Comparison of ENCODE assay signal across 13 mouse cellular contexts in genomic region chr15:82087266-82087665, GRCm38 (mm10). TPM values are rescaled to one million over a fixed set of nuclear protein-coding genes. Genes with fewer than 3 reads are reported as not detected.
DNase-seq lines count a peak whose midpoint lies in the region; ATAC-seq and TF ChIP-seq lines count a peak whose summit lies in the region.
"Had no signal": no experiment of that assay in that cellular context is flagged by ENCODE, and none has a peak within 500 bp of the region (broad histone marks: within the 10 kb centered on the region; RNA-seq: fewer than 3 reads in every experiment).

No protein-coding gene starts in this region.

- no peak overlapping the region for H3K27ac ChIP-seq in cerebellum, adult 2 months (ENCODE audit: insufficient read depth, low read length)
- H3K27ac ChIP-seq in lung, postnatal 0 days (ENCODE audit: low read length) = no peak overlapping the region
- no peak overlapping the region for H3K27ac ChIP-seq in embryonic facial prominence, embryonic 10.5 days (replicated peaks)

- H3K9ac ChIP-seq in lung, postnatal 0 days (replicated peaks; ENCODE audit: low read depth) = no peak overlapping the region

- no peaks in the 10 kb centered on the region for H3K27me3 ChIP-seq in cerebellum, adult 2 months (ENCODE audit: control insufficient read depth, insufficient read depth, low read length)
- no peaks in the 10 kb centered on the region for H3K27me3 ChIP-seq in lung, postnatal 0 days (replicated peaks; ENCODE audit: insufficient read depth, low read length)
- H3K27me3 ChIP-seq in embryonic facial prominence, embryonic 10.5 days (replicated peaks; ENCODE audit: low read depth, poor library complexity, severe bottlenecking) = peaks cover 20% of the 10 kb centered on the region

- H3K4me1 ChIP-seq in cerebellum, adult 2 months (ENCODE audit: control insufficient read depth, insufficient read depth, low read length) = no peaks in the 10 kb centered on the region; the same call in 1 of the 2 replicates
- H3K4me1 ChIP-seq in lung, postnatal 0 days (ENCODE audit: insufficient read depth, low read depth, low read length) = no peaks in the 10 kb centered on the region
- H3K4me1 ChIP-seq in embryonic facial prominence, embryonic 10.5 days = 0 out of 2 replicates have a peak, but pooled peaks cover 3% of the 10 kb centered on the region

- no peak overlapping the region for H3K4me2 ChIP-seq in lung, postnatal 0 days (replicated peaks; ENCODE audit: low read depth, low read length)

- no peak for DNase-seq in cerebellum, adult 2 months
- DNase-seq in lung, postnatal 0 days (ENCODE audit: low spot score) = peak; percentile 8
- DNase-seq in lung, adult 18-20 months = no peak
- DNase-seq in embryonic facial prominence, embryonic 10.5 days (ENCODE audit: low spot score) = peak; percentile 36
- DNase-seq in retina, postnatal 1 day = peak; percentile 48
- no peak for DNase-seq in layer of hippocampus, postnatal 25 days (ENCODE audit: extremely low spot score in 1 of 2, low spot score in 1 of 2)
- no peak for DNase-seq in testis, postnatal 14 days (ENCODE audit: low spot score)
- DNase-seq: adrenal gland, postnatal 36 days; kidney, postnatal 25 days; lung, postnatal 14 days had no signal

- no peak overlapping the region for H3K4me3 ChIP-seq in cerebellum, adult 2 months (replicated peaks; ENCODE audit: insufficient read depth, low read depth, low read length)
- no peak overlapping the region for H3K4me3 ChIP-seq in lung, postnatal 0 days (ENCODE audit: low read depth, low read length)
- no peak overlapping the region for H3K4me3 ChIP-seq in embryonic facial prominence, embryonic 10.5 days

- TF ChIP-seq CTCF in cerebellum, adult 2 months (IDR thresholded peaks at IDR 0.05; ENCODE audit: borderline replicate concordance, insufficient read depth, low read depth, low read length) = peak; percentile 16; the same call in 1 of the 2 replicates
- TF ChIP-seq CTCF in lung, postnatal 0 days (IDR thresholded peaks at IDR 0.05) = no peak

- H3K36me3 ChIP-seq in lung, postnatal 0 days (ENCODE audit: insufficient read depth, low read length) = no peaks in the 10 kb centered on the region
- H3K36me3 ChIP-seq in embryonic facial prominence, embryonic 10.5 days (replicated peaks) = no peaks in the 10 kb centered on the region

- TF ChIP-seq EP300 in lung, postnatal 0 days (IDR thresholded peaks at IDR 0.05) = no peak

- no peak for ATAC-seq in cerebellum, adult (ENCODE audit: insufficient number of reproducible peaks, low FRiP score, low TSS enrichment)
- no peak for ATAC-seq in lung, postnatal 0 days

- 10% methylated on average over 10 of the region's 10 CpGs for WGBS in cerebellum, adult 2 months
- 14% methylated on average over 5 of the region's 10 CpGs for WGBS in lung, postnatal 0 days
- 11% methylated on average over 10 of the region's 10 CpGs for WGBS in embryonic facial prominence, embryonic 10.5 days

- no peaks in the 10 kb centered on the region for H3K9me3 ChIP-seq in lung, postnatal 0 days (ENCODE audit: low read length)
- no peaks in the 10 kb centered on the region for H3K9me3 ChIP-seq in embryonic facial prominence, embryonic 10.5 days

- no peak for TF ChIP-seq POLR2A in cerebellum, adult 2 months (IDR thresholded peaks at IDR 0.05; ENCODE audit: borderline replicate concordance, insufficient read depth, low read length)

RNA-seq across cellular contexts. Expression of gene Mei1, which starts 17.5 kb away (rescaled TPM):
- 0.06 and 0.13 TPM in 2 replicates for polyA plus RNA-seq in cerebellum, adult 2 months (2012; rRNA removed)
- polyA plus RNA-seq in lung, postnatal 0 days (2015; fragmentation: Nextera tagmentation; extraction: Ambion mirVana) = not detected in 2 replicates
- polyA plus RNA-seq in embryonic facial prominence, embryonic 10.5 days (2016; fragmentation: Nextera tagmentation; extraction: Ambion mirVana) = 0.14 TPM in 1 of 2 replicates, not detected in the other
- total RNA-seq in layer of hippocampus, postnatal 25 days (2021) = under 1 TPM; 0.12 to 0.59 TPM
- total RNA-seq: heart, postnatal 25 days had no signal

RNA-seq across cellular contexts. Expression of gene 4930407I10Rik, which starts 28.3 kb away (rescaled TPM):
- not detected in 2 replicates for polyA plus RNA-seq in cerebellum, adult 2 months (2012; rRNA removed)
- not detected in 2 replicates for polyA plus RNA-seq in lung, postnatal 0 days (2015; fragmentation: Nextera tagmentation; extraction: Ambion mirVana)
- not detected in 2 replicates for polyA plus RNA-seq in embryonic facial prominence, embryonic 10.5 days (2016; fragmentation: Nextera tagmentation; extraction: Ambion mirVana)
- not detected for total RNA-seq in layer of hippocampus, postnatal 25 days (2021)
- total RNA-seq: adrenal gland, postnatal 36 days; gastrocnemius, postnatal 4 days; heart, postnatal 25 days had no signal

RNA-seq across cellular contexts. Expression of gene Snu13, which starts 39.9 kb away (rescaled TPM):
- polyA plus RNA-seq in cerebellum, adult 2 months (2012; rRNA removed) = 114 and 124 TPM in 2 replicates
- 131 and 139 TPM in 2 replicates for polyA plus RNA-seq in lung, postnatal 0 days (2015; fragmentation: Nextera tagmentation; extraction: Ambion mirVana)
- 389 and 393 TPM in 2 replicates for polyA plus RNA-seq in embryonic facial prominence, embryonic 10.5 days (2016; fragmentation: Nextera tagmentation; extraction: Ambion mirVana)
- 100 to 1,000 TPM; 103 to 104 TPM for total RNA-seq in layer of hippocampus, postnatal 25 days (2021)

RNA-seq across cellular contexts. Expression of gene Ccdc134, which starts 40.5 kb away (rescaled TPM):
- polyA plus RNA-seq in cerebellum, adult 2 months (2012; rRNA removed) = 15.4 and 15.5 TPM in 2 replicates
- polyA plus RNA-seq in lung, postnatal 0 days (2015; fragmentation: Nextera tagmentation; extraction: Ambion mirVana) = 10.4 and 10.8 TPM in 2 replicates
- 23.4 and 24.2 TPM in 2 replicates for polyA plus RNA-seq in embryonic facial prominence, embryonic 10.5 days (2016; fragmentation: Nextera tagmentation; extraction: Ambion mirVana)
- 10 to 100 TPM; 11.2 to 15.8 TPM for total RNA-seq in layer of hippocampus, postnatal 25 days (2021)

RNA-seq across cellular contexts. Expression of gene Desi1, which starts 53.6 kb away (rescaled TPM):
- 142 and 156 TPM in 2 replicates for polyA plus RNA-seq in cerebellum, adult 2 months (2012; rRNA removed)
- polyA plus RNA-seq in lung, postnatal 0 days (2015; fragmentation: Nextera tagmentation; extraction: Ambion mirVana) = 14.5 and 17.1 TPM in 2 replicates
- 35.7 and 38.8 TPM in 2 replicates for polyA plus RNA-seq in embryonic facial prominence, embryonic 10.5 days (2016; fragmentation: Nextera tagmentation; extraction: Ambion mirVana)
- 100 to 1,000 TPM; 123 to 131 TPM for total RNA-seq in layer of hippocampus, postnatal 25 days (2021)

Comparison
In these comparisons a context has a peak if more than half of its experiments do, and no peak if none do; other contexts are left out.
1. DNase-seq: peak in lung, postnatal 0 days (single experiment), embryonic facial prominence, embryonic 10.5 days (single experiment) and retina, postnatal 1 day (single experiment); none in cerebellum, adult 2 months (0 of 2), lung, adult 18-20 months (0 of 2), layer of hippocampus, postnatal 25 days (0 of 2) and testis, postnatal 14 days (single experiment).